Mouse (Mus musculus) hindbrain, embryonic 14.5 days (tissue): ENCODE data around the gene Gm17067. TPM values are rescaled to one million over a fixed set of nuclear protein-coding genes. Genes with fewer than 3 reads are reported as not detected.

Source experiments
- polyA plus RNA-seq: library from polyadenylated mRNA; unstranded; fragments of >200 nt; fragmentation: Nextera tagmentation; extraction: Ambion mirVana; gene quantifications from 2 replicates; pipeline ENCODE4 v1.2.1, GENCODE M21; 2014

Gene Gm17067
- polyA plus RNA-seq, 1 experiment from 2014 or later: not detected

Other genes starting within 250 kb of the Gm17067 start
- gene Zfp141, start 221.3 kb downstream of the Gm17067 start, polyA plus RNA-seq: 12.2 and 14.5 TPM in 2 replicates
- not detected in 2 replicates for gene Gm21028, start 148.4 kb downstream of the Gm17067 start, polyA plus RNA-seq
- gene Zfp977, start 134.5 kb downstream of the Gm17067 start, polyA plus RNA-seq: 1.4 and 1.8 TPM in 2 replicates
- 1.4 and 1.9 TPM in 2 replicates for gene Zfp976, start 84.4 kb downstream of the Gm17067 start, polyA plus RNA-seq
- gene Zfp975, start 34.3 kb downstream of the Gm17067 start, polyA plus RNA-seq: 6.9 and 7.1 TPM in 2 replicates
- gene Vmn2r62, start 66.5 kb upstream of the Gm17067 start, polyA plus RNA-seq: not detected in 2 replicates
- gene Gm2381, start 140.2 kb upstream of the Gm17067 start, polyA plus RNA-seq: not detected in 2 replicates
- gene Vmn2r63, start 206.8 kb upstream of the Gm17067 start, polyA plus RNA-seq: not detected in 2 replicates